In genomic region chr2:166563890-166564289, GRCm38 (mm10) we compare ENCODE assay signal across 8 mouse cellular contexts.
DNase-seq lines count a peak whose midpoint lies in the region; ATAC-seq and TF ChIP-seq lines count a peak whose summit lies in the region.

No protein-coding gene starts in this region.

- H3K27me3 ChIP-seq in E14TG2a.4 (ENCODE audit: insufficient read depth, low read length), result 0 out of 2 replicates have a peak, but pooled peaks cover 4% of the 10 kb centered on the region
- H3K27me3 ChIP-seq in forebrain, embryonic 15.5 days, result no peaks in the 10 kb centered on the region

- intact Hi-C loops in heart, postnatal 25 days (cut with DNase I), result loop anchor here (1.0 to 10.0 kb wide), 5 partner anchors 123 to 779 kb away; partner anchors contain the start of gene Sulf2

- no peaks in the 10 kb centered on the region for H3K36me3 ChIP-seq in E14TG2a.4 (ENCODE audit: insufficient read depth, low read length)
- H3K36me3 ChIP-seq in forebrain, embryonic 15.5 days, result peaks cover 12% of the 10 kb centered on the region; the same call in 1 of the 2 replicates

- DNase-seq in c-Kit-positive CD71-positive TER-119-positive erythroid progenitor cells, embryonic 14.5 days (ENCODE audit: low spot score), result peak; percentile 79
- DNase-seq in heart, postnatal 25 days (ENCODE audit: low spot score), result peak; percentile 65
- peak; percentile 72 to 87 for DNase-seq in layer of hippocampus, adult 18-20 months (ENCODE audit: low spot score in 2 of 2)
- peak; percentile 81 for DNase-seq in lung, adult 2 months
- peak; percentile 96 for DNase-seq in testis, postnatal 10 days (ENCODE audit: low spot score)

- H3K27ac ChIP-seq in forebrain, embryonic 15.5 days (replicated peaks), result no peak overlapping the region

- H3K4me2 ChIP-seq in forebrain, embryonic 15.5 days (replicated peaks), result no peak overlapping the region

- TF ChIP-seq POLR2A in lung, adult 2 months (IDR thresholded peaks at IDR 0.05; ENCODE audit: borderline replicate concordance, extremely low read depth, low read depth, low read length), result no peak

- peaks cover 14% of the 10 kb centered on the region; the same call in 1 of the 2 replicates for H3K4me1 ChIP-seq in E14TG2a.4 (replicated peaks; ENCODE audit: low read depth, low read length)
- H3K4me1 ChIP-seq in forebrain, embryonic 15.5 days, result peaks cover 6% of the 10 kb centered on the region; the same call in 1 of the 2 replicates
- no peaks in the 10 kb centered on the region for H3K4me1 ChIP-seq in lung, adult 2 months (ENCODE audit: control insufficient read depth, insufficient read depth, low read length)

- H3K4me3 ChIP-seq in E14TG2a.4 (replicated peaks; ENCODE audit: low read length), result no peak overlapping the region
- H3K4me3 ChIP-seq in forebrain, embryonic 15.5 days, result no peak overlapping the region
- H3K4me3 ChIP-seq in lung, adult 2 months (replicated peaks; ENCODE audit: extremely low read depth, low read depth, low read length), result no peak overlapping the region

- 4% methylated on average over 6 of the region's 6 CpGs for WGBS in forebrain, embryonic 15.5 days
- WGBS in lung, adult 2 months, result 13% methylated on average over 6 of the region's 6 CpGs

- no peaks in the 10 kb centered on the region for H3K9me3 ChIP-seq in E14TG2a.4 (ENCODE audit: low read length)
- H3K9me3 ChIP-seq in forebrain, embryonic 15.5 days, result no peaks in the 10 kb centered on the region

- no peak overlapping the region for H3K9ac ChIP-seq in forebrain, embryonic 15.5 days (replicated peaks)

- peak; percentile 64 for TF ChIP-seq CTCF in E14TG2a.4 (conservative IDR thresholded peaks at IDR 0.05; ENCODE audit: low read length)
- peak; percentile 76 for TF ChIP-seq CTCF in lung, adult 2 months (IDR thresholded peaks at IDR 0.05; ENCODE audit: insufficient read depth, low read length)

- ATAC-seq in forebrain, embryonic 15.5 days (replicated peaks), result peak; percentile 54
- peak; percentile 55 for ATAC-seq in neutrophil, adult 5-6 weeks (ENCODE audit: extremely low read depth, insufficient number of reproducible peaks, low FRiP score, poor library complexity, severe bottlenecking)
